Mouse (Mus musculus) neural tube, embryonic 14.5 days (tissue): ENCODE results near the gene Pcdh19. TPM values are rescaled to one million over a fixed set of nuclear protein-coding genes. Genes with fewer than 3 reads are reported as not detected.

Experiments
- ATAC-seq: fragments of 200-750 bp; cut with Nextera tagmentation; 2 replicates; pipeline ENCODE4 v1.8.0; 2017; ENCODE audit warnings: low read depth, mild to moderate bottlenecking, moderate TSS enrichment, moderate library complexity
- H3K27ac ChIP-seq: fragments of 300-500 bp; sonication (generic); 2 replicates; pipeline ENCODE4 v1.5.1; 2014; ENCODE audit warnings: low read depth, mild to moderate bottlenecking, control low read depth, low read length, moderate library complexity, mixed read lengths
- H3K27me3 ChIP-seq: fragments of 300-500 bp; sonication (generic); 2 replicates; pipeline ENCODE4 v1.6.1; 2014; ENCODE audit warnings: low read length; ENCODE audit not compliant: control insufficient read depth, insufficient read depth
- H3K36me3 ChIP-seq: fragments of 300-500 bp; sonication (generic); 2 replicates; pipeline ENCODE4 v1.6.1; 2014; ENCODE audit warnings: low read length, mixed read lengths; ENCODE audit not compliant: control insufficient read depth, insufficient read depth
- H3K4me1 ChIP-seq: fragments of 300-500 bp; sonication (generic); 2 replicates; pipeline ENCODE4 v1.6.1; 2014; ENCODE audit warnings: low read length; ENCODE audit not compliant: control insufficient read depth, insufficient read depth
- H3K4me2 ChIP-seq: fragments of 300-500 bp; sonication (generic); 2 replicates; pipeline ENCODE4 v1.6.1; 2014; ENCODE audit warnings: mild to moderate bottlenecking, low read depth, low read length, control low read depth
- H3K4me3 ChIP-seq: fragments of 300-500 bp; sonication (generic); 2 replicates; pipeline ENCODE4 v1.5.1; 2014; ENCODE audit warnings: low read depth, low read length, control low read depth, mixed read lengths
- H3K9ac ChIP-seq: fragments of 300-500 bp; sonication (generic); replicated peaks from 2 replicates; pipeline ENCODE4 v1.6.1; 2014; ENCODE audit warnings: low read depth, mild to moderate bottlenecking, control low read depth, low read length, mixed read lengths
- H3K9me3 ChIP-seq: fragments of 300-500 bp; sonication (generic); 2 replicates; pipeline ENCODE4 v1.6.1; 2016; ENCODE audit warnings: low read length; ENCODE audit not compliant: control insufficient read depth
- WGBS: fragments of 180-500 bp; shearing (Covaris S2); extraction: QIAGEN DNeasy Blood & Tissue Kit; methylation state at CpG from one replicate; pipeline ENCODE4 v1.1.7; 2014; 5-methylcytosine and 5-hydroxymethylcytosine counted together
- polyA plus RNA-seq: library from polyadenylated mRNA; unstranded; fragments of >200 nt; fragmentation: Nextera tagmentation; extraction: Ambion mirVana; gene quantifications from 2 replicates; pipeline ENCODE4 v1.2.1, GENCODE M21; 2014

Pcdh19 gene
- polyA plus RNA-seq, 1 experiment from 2014 or later = 17.4 TPM

DNA sequence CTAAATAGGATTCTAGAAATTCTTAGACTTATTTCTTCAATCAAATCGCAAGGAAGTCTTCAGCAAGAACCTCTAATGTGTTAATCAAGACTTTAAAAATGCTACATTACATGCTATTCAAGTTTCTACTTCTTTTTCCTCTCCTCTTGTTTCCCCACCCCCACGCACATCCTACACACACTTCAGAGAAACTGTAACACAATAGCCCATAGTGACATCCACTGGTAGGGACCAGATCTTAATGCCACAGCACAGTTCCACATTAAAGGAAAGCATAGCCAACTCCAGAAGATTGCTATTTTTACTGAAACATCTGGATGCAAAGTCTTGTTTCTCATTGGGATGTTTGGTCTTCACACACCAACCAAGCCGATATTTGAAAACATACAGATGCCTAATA is 4.8 kb downstream of the Pcdh19 start:
- WGBS = 37% methylated on average over 3 of the region's 3 CpGs
- H3K9me3 ChIP-seq = no peaks in the 10 kb centered on the region
- no peak overlapping the region for H3K9ac ChIP-seq
- peak overlapping the region; percentile 29; the same call in 1 of the 2 replicates for H3K4me2 ChIP-seq
- no peak overlapping the region for H3K27ac ChIP-seq
- H3K27me3 ChIP-seq = no peaks in the 10 kb centered on the region; the same call in 1 of the 2 replicates
- ATAC-seq = no peak
- H3K4me1 ChIP-seq = no peaks in the 10 kb centered on the region
- peak overlapping the region; percentile 20; the same call in 1 of the 2 replicates for H3K4me3 ChIP-seq
- H3K36me3 ChIP-seq = no peaks in the 10 kb centered on the region

- Histone ChIP-seq H3K36me3 (no peaks in the 10 kb centered on the region), H3K4me2 (no peak overlapping the region), H3K4me3 (no peak overlapping the region), H3K9me3 (no peaks in the 10 kb centered on the region), H3K27me3 (no peaks in the 10 kb centered on the region), H3K27ac (no peak overlapping the region), H3K9ac (no peak overlapping the region), H3K4me1 (no peaks in the 10 kb centered on the region)
- ATAC-seq = no peak
- WGBS = 15% methylated on average over 2 of the region's 2 CpGs
These were observed 13.7 kb downstream of the Pcdh19 start for GRCm38 (mm10) chrX:133675121-133675520.

GRCm38 (mm10) chrX:133673796-133674195 is 15.0 kb downstream of the Pcdh19 start:
- Histone ChIP-seq H3K27ac (no peak overlapping the region), H3K27me3 (no peaks in the 10 kb centered on the region), H3K9ac (no peak overlapping the region), H3K4me3 (no peak overlapping the region), H3K9me3 (no peaks in the 10 kb centered on the region), H3K36me3 (no peaks in the 10 kb centered on the region), H3K4me1 (no peaks in the 10 kb centered on the region), H3K4me2 (no peak overlapping the region)
- ATAC-seq = no peak
- WGBS = 41% methylated on average over 3 of the region's 3 CpGs

DNA sequence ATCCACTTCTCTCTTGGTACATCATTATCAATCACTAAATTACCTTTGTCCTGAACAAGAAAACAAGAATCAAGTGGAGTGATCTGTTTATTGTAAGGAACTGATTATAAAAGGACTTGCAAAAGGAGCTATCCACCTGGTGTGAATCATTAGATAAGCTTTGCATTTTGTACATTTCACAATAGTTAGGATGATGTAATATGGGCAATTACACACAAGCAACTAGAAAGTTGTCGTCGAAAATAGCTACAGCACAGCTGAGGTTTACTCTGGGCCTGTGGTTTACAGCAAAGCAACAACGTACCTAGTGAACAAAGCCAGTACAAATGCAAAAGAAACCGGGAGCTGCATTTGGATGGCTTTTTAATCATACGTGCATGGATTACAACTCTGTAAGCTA is 28.7 kb downstream of the Pcdh19 start:
- Histone ChIP-seq H3K27me3 (no peaks in the 10 kb centered on the region), H3K4me2 (no peak overlapping the region), H3K4me1 (no peaks in the 10 kb centered on the region), H3K4me3 (no peak overlapping the region), H3K9me3 (no peaks in the 10 kb centered on the region), H3K36me3 (no peaks in the 10 kb centered on the region), H3K9ac (no peak overlapping the region), H3K27ac (no peak overlapping the region)
- no peak for ATAC-seq
- WGBS = 59% methylated on average over 5 of the region's 5 CpGs

GRCm38 (mm10) chrX:133657308-133658302 is 31.2 kb downstream of the Pcdh19 start:
- H3K9me3 ChIP-seq = no peaks in the 10 kb centered on the region
- peak overlapping the region; percentile 28; the same call in 1 of the 2 replicates for H3K4me2 ChIP-seq
- ATAC-seq = peak; percentile 54; the same call in 1 of the 2 replicates
- no peak overlapping the region for H3K27ac ChIP-seq
- no peaks in the 10 kb centered on the region for H3K4me1 ChIP-seq
- 25% methylated on average over 9 of the region's 9 CpGs for WGBS
- H3K4me3 ChIP-seq = no peak overlapping the region
- H3K36me3 ChIP-seq = no peaks in the 10 kb centered on the region
- H3K9ac ChIP-seq = no peak overlapping the region
- H3K27me3 ChIP-seq = no peaks in the 10 kb centered on the region

DNA sequence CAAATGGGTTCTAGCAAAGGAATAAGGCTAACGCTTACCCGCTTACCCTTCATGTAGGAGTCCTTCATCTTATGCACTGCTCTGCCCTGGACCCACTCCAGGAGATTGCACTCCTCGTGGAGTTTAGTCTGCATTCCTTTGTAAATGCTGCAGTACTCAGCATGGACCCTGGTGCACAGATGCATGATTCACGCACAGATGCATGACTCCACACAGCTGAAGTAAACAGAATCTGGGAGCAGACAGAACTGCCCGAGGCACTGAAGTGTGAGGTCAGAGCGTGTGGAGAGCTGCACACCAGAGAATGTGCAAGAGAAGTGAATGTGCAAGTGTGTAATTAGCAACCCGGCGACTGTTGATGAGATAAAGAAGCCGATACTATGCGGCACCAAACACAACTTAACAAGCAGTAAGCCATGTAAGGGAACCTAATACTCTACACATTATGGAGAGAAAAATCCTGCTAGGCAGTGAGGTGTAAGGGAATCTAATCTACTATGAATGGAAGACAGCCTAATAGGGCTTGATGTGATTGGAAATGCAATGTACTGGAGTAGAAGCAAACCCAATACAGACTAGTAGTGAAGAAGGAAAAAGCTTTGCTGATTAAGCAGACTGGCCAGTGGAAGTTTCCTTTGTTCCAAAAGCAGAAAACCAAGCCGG is 32.8 kb downstream of the Pcdh19 start:
- no peaks in the 10 kb centered on the region for H3K4me1 ChIP-seq
- H3K4me3 ChIP-seq = no peak overlapping the region
- H3K27me3 ChIP-seq = no peaks in the 10 kb centered on the region
- 63% methylated on average over 11 of the region's 11 CpGs for WGBS
- no peaks in the 10 kb centered on the region for H3K36me3 ChIP-seq
- H3K4me2 ChIP-seq = no peak overlapping the region
- no peaks in the 10 kb centered on the region for H3K9me3 ChIP-seq
- ATAC-seq = peak; percentile 60; the same call in 1 of the 2 replicates
- H3K9ac ChIP-seq = no peak overlapping the region
- H3K27ac ChIP-seq = no peak overlapping the region

- no peak overlapping the region for H3K9ac ChIP-seq
- ATAC-seq = no peak
- no peaks in the 10 kb centered on the region for H3K9me3 ChIP-seq
- no peak overlapping the region for H3K4me2 ChIP-seq
- H3K4me3 ChIP-seq = no peak overlapping the region
- H3K27me3 ChIP-seq = no peaks in the 10 kb centered on the region
- no peaks in the 10 kb centered on the region for H3K36me3 ChIP-seq
- WGBS = 71% methylated on average over 4 of the region's 4 CpGs
- H3K27ac ChIP-seq = no peak overlapping the region
- H3K4me1 ChIP-seq = no peaks in the 10 kb centered on the region
These were observed 33.6 kb downstream of the Pcdh19 start for GRCm38 (mm10) chrX:133655196-133655595.

DNA sequence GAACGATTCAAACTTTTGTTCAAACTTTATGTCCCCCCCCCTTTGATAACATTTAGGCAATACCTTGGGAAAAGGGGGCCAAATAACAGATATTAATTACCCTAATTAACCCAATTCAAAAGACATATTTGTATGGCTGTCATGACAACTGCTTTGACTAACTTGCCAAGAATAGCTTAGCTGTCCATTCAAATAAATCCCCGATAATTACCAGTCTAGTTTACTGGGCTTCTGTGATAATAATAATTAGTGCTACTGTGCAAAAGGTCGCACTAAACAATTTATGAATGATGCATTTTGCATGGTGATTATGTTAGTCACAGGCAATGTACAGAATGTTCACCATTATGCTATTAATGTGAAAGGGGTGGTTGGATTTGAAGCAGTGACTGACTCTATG is 35.7 kb downstream of the Pcdh19 start:
- no peak overlapping the region for H3K4me3 ChIP-seq
- no peak overlapping the region for H3K27ac ChIP-seq
- H3K36me3 ChIP-seq = no peaks in the 10 kb centered on the region
- no peaks in the 10 kb centered on the region for H3K9me3 ChIP-seq
- H3K9ac ChIP-seq = no peak overlapping the region
- H3K4me1 ChIP-seq = no peaks in the 10 kb centered on the region
- H3K4me2 ChIP-seq = no peak overlapping the region
- 64% methylated on average over 3 of the region's 3 CpGs for WGBS
- ATAC-seq = no peak
- no peaks in the 10 kb centered on the region for H3K27me3 ChIP-seq

DNA sequence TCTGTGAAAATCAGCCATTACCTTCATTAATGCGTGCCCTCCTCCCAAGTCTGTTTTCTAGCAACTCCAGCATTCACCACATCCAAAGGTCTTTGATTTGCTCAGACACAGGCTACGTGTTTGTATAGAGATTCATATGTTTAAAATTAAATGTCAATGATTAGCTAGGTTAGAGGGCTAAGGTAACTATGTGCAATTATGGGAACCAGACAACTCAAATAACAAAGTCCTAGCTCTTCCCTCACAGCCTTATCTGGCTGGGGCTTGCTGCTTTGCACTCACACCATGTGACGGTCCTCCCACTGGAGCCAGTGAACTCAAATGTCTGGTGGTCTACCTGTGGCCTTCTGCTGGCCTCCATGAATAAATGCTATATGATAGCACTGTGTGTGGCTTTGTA is 38.4 kb downstream of the Pcdh19 start:
- H3K4me3 ChIP-seq = no peak overlapping the region
- no peak overlapping the region for H3K9ac ChIP-seq
- H3K4me2 ChIP-seq = no peak overlapping the region
- no peaks in the 10 kb centered on the region for H3K4me1 ChIP-seq
- no peak overlapping the region for H3K27ac ChIP-seq
- H3K36me3 ChIP-seq = no peaks in the 10 kb centered on the region
- 84% methylated on average over 3 of the region's 3 CpGs for WGBS
- no peaks in the 10 kb centered on the region for H3K9me3 ChIP-seq
- H3K27me3 ChIP-seq = no peaks in the 10 kb centered on the region
- ATAC-seq = no peak
